Mouse (Mus musculus): Measurements from ENCODE around the gene 5530401A14Rik.

DNA sequence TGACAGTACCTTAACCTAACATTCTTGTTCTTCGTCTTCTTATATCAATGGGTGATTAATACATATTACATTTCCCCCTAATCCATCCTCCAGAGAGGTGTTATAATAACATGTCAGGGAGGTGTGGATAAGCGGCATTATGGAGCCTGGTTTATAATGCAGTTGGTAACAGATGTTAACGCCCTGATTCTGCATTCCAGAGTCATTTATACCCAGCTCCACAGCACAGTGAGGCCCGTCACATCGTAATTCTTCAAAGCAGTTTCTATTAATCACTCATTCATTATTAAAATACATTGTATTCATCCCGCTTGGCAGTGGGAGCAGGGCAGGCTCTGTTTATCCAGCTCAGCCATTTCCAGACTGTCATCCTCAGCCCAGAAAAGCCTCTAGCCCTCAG is 55.0 kb downstream of the 5530401A14Rik start:
- TF ChIP-seq CTCF (IDR thresholded peaks at IDR 0.05; ENCODE audit: low read depth) = no peak
- no peak for TF ChIP-seq EP300 (IDR thresholded peaks at IDR 0.05; ENCODE audit: low read depth)

Measured in heart, postnatal 0 days (tissue).